9 mouse cellular contexts compared by ENCODE assay signal in the genomic region with DNA sequence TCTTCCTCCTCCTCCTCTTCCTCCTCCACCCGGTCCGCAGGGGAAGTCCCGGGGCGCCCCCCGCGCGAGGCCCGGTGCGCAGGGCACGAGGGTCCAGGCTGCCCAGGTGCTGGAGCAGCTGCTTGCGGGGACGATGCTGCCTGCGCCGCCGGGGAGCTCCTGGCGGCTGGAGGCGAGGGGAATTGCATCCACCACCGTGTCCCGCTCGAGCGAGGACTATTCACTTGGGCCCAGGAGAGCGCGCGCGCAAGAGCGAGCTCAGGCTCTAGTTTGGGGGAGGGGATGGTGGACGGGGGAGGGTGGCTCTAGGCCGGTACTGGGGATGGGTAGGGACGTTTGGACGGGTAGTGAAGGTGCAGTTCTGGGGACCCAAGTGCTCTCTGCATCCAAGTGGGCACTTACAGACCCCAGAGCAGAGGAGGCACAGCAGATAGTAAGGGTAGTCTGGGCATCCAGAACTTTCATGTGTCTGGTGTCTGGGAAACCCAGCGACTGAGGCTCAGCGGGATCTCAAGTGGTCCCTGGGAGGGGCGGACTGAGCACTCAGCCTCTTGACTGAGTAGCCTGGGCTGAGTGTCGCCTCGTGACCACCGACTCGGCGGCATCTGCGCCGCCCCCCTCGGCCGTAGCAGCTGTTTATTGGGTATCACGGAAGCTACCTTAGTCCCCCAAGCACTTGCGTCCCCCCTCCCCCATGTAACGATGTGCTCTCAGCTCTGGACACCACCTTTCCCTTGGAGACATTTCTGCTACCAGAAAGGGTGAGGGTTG. TPM values are rescaled to one million over a fixed set of nuclear protein-coding genes. Genes with fewer than 3 reads are reported as not detected.
DNase-seq lines count a peak whose midpoint lies in the region; ATAC-seq and TF ChIP-seq lines count a peak whose summit lies in the region.
"Had no signal": no experiment of that assay in that cellular context is flagged by ENCODE, and none has a peak within 500 bp of the region (broad histone marks: within the 10 kb centered on the region; RNA-seq: fewer than 3 reads in every experiment).

Epha6 (minus strand) TSS at position 471 of the 771 bp plus-strand sequence.

- peaks cover 21% of the 10 kb centered on the region for H3K4me1 ChIP-seq in kidney, embryonic 15.5 days
- H3K4me1 ChIP-seq in cortical plate, adult 2 months (ENCODE audit: control insufficient read depth, insufficient read depth, low read length) = no peaks in the 10 kb centered on the region
- H3K4me1 ChIP-seq in hindbrain, embryonic 12.5 days = peaks cover 9% of the 10 kb centered on the region
- no peaks in the 10 kb centered on the region for H3K4me1 ChIP-seq in limb, embryonic 11.5 days (ENCODE audit: control insufficient read depth, insufficient read depth, low read length)

- no peak for DNase-seq in kidney, adult 18-20 months
- DNase-seq in limb, embryonic 11.5 days (ENCODE audit: low spot score) = peak; percentile 72
- DNase-seq in right cerebral cortex, adult 18-20 months = peak; percentile 65
- DNase-seq in spleen, postnatal 10 days (ENCODE audit: low spot score in 2 of 2) = no peak
- no peak for DNase-seq in urinary bladder, postnatal 14 days (ENCODE audit: low spot score)

- no peak; the same call in 1 of the 2 replicates for TF ChIP-seq POLR2A in cortical plate, adult 2 months (IDR thresholded peaks at IDR 0.05; ENCODE audit: extremely low read depth, insufficient read depth, low read length)

- ATAC-seq in kidney, embryonic 15.5 days (replicated peaks; ENCODE audit: low FRiP score) = peak; percentile 82
- peak; percentile 81 for ATAC-seq in hindbrain, embryonic 12.5 days (ENCODE audit: low FRiP score)
- ATAC-seq in limb, embryonic 11.5 days (ENCODE audit: insufficient number of reproducible peaks, low FRiP score, low TSS enrichment, low read depth) = peak; percentile 66

- no peaks in the 10 kb centered on the region for H3K9me3 ChIP-seq in kidney, embryonic 15.5 days (replicated peaks)
- H3K9me3 ChIP-seq in hindbrain, embryonic 12.5 days (replicated peaks) = no peaks in the 10 kb centered on the region
- no peaks in the 10 kb centered on the region for H3K9me3 ChIP-seq in limb, embryonic 11.5 days (ENCODE audit: control insufficient read depth, low read length)

- no peak for TF ChIP-seq CTCF in cortical plate, adult 2 months (IDR thresholded peaks at IDR 0.05; ENCODE audit: extremely low read depth, insufficient read depth, low read length)

- H3K36me3 ChIP-seq in kidney, embryonic 15.5 days = no peaks in the 10 kb centered on the region
- no peaks in the 10 kb centered on the region for H3K36me3 ChIP-seq in hindbrain, embryonic 12.5 days
- no peaks in the 10 kb centered on the region for H3K36me3 ChIP-seq in limb, embryonic 11.5 days (ENCODE audit: control insufficient read depth, insufficient read depth, low read length)

- H3K4me2 ChIP-seq in kidney, embryonic 15.5 days = peak within 1 kb of the TSS; percentile 80
- H3K4me2 ChIP-seq in hindbrain, embryonic 12.5 days (replicated peaks) = peak within 1 kb of the TSS; percentile 97
- H3K4me2 ChIP-seq in limb, embryonic 11.5 days (ENCODE audit: low read depth, severe bottlenecking) = peak within 1 kb of the TSS; percentile 89

- H3K4me3 ChIP-seq in kidney, embryonic 15.5 days (replicated peaks) = peak within 1 kb of the TSS; percentile 45
- peak within 1 kb of the TSS; percentile 74 for H3K4me3 ChIP-seq in cortical plate, adult 2 months (ENCODE audit: insufficient read depth, low read length)
- peak within 1 kb of the TSS; percentile 56 for H3K4me3 ChIP-seq in hindbrain, embryonic 12.5 days
- peak within 1 kb of the TSS; percentile 38 for H3K4me3 ChIP-seq in limb, embryonic 11.5 days (ENCODE audit: low read depth, low read length)
- H3K4me3 ChIP-seq: megakaryocyte, embryonic 14.5 days had no signal

- H3K27ac ChIP-seq in kidney, embryonic 15.5 days = no peak within 1 kb of the TSS
- peak within 1 kb of the TSS; percentile 74 for H3K27ac ChIP-seq in cortical plate, adult 2 months (ENCODE audit: insufficient read depth, low read length)
- H3K27ac ChIP-seq in hindbrain, embryonic 12.5 days = 0 out of 2 replicates have a peak within 1 kb of the TSS, but pooled peaks have one; percentile 52
- no peak within 1 kb of the TSS for H3K27ac ChIP-seq in limb, embryonic 11.5 days (replicated peaks; ENCODE audit: low read depth, low read length)

- H3K27me3 ChIP-seq in kidney, embryonic 15.5 days = peaks cover 40% of the 10 kb centered on the region
- peaks cover 12% of the 10 kb centered on the region for H3K27me3 ChIP-seq in hindbrain, embryonic 12.5 days
- peaks cover 22% of the 10 kb centered on the region for H3K27me3 ChIP-seq in limb, embryonic 11.5 days (ENCODE audit: control insufficient read depth, insufficient read depth, low read length)

- under 1% methylated on average over 44 of the region's 45 CpGs for WGBS in kidney, embryonic 15.5 days
- WGBS in hindbrain, embryonic 12.5 days = under 1% methylated on average over 45 of the region's 45 CpGs
- under 1% methylated on average over 42 of the region's 45 CpGs for WGBS in limb, embryonic 11.5 days

- H3K9ac ChIP-seq in kidney, embryonic 15.5 days = 0 out of 2 replicates have a peak within 1 kb of the TSS, but pooled peaks have one; percentile 21
- peak within 1 kb of the TSS; percentile 59 for H3K9ac ChIP-seq in hindbrain, embryonic 12.5 days
- peak within 1 kb of the TSS; percentile 37; the same call in 1 of the 2 replicates for H3K9ac ChIP-seq in limb, embryonic 11.5 days (ENCODE audit: low read length)

RNA-seq across cellular contexts. Expression of gene Epha6, which starts in this region (rescaled TPM):
- polyA plus RNA-seq in kidney, embryonic 15.5 days (2015; fragmentation: Nextera tagmentation; extraction: Ambion mirVana) = 0.16 TPM in 1 of 2 replicates, not detected in the other
- 8.5 and 10.6 TPM in 2 replicates for polyA plus RNA-seq in cortical plate, adult 2 months (2012; rRNA removed)
- 4.2 and 5.1 TPM in 2 replicates for polyA plus RNA-seq in hindbrain, embryonic 12.5 days (2016; fragmentation: Nextera tagmentation; extraction: Ambion mirVana)
- polyA plus RNA-seq in limb, embryonic 11.5 days (2014; fragmentation: Nextera tagmentation; extraction: Ambion mirVana) = 0.33 and 0.70 TPM in 2 replicates

Comparison
In these comparisons a context has a peak if more than half of its experiments do, and no peak if none do; other contexts are left out.
1. Peak in ATAC-seq, H3K4me3 ChIP-seq, H3K9ac ChIP-seq and H3K4me2 ChIP-seq in kidney, embryonic 15.5 days; RNA of the gene not detected or under 1 TPM.
2. Peak in DNase-seq, ATAC-seq, H3K4me3 ChIP-seq, H3K9ac ChIP-seq and H3K4me2 ChIP-seq in limb, embryonic 11.5 days; RNA of the gene not detected or under 1 TPM.
3. H3K27ac ChIP-seq: peak in cortical plate, adult 2 months (single experiment) and hindbrain, embryonic 12.5 days (single experiment); none in kidney, embryonic 15.5 days (single experiment) and limb, embryonic 11.5 days (single experiment).
4. Peak in every context shown above with its lines, with median percentiles within 50 percentile points of each other: ATAC-seq, H3K4me2 ChIP-seq, H3K4me3 ChIP-seq and H3K9ac ChIP-seq.